Mouse (Mus musculus) liver, embryonic 13.5 days (tissue): ENCODE measurements around the gene Rnaset2b. TPM values are rescaled to one million over a fixed set of nuclear protein-coding genes. Genes with fewer than 3 reads are reported as not detected.
"Not testable (repeated sequence)": the region's sequence is repeated elsewhere in the genome, so short reads cannot be mapped to it uniquely, and the experiment has no call there.

ENCODE experiments used
- ATAC-seq: fragments of 200-750 bp; cut with Nextera tagmentation; 2 replicates; pipeline ENCODE4 v1.8.0; 2017; ENCODE audit warnings: low read depth, mild to moderate bottlenecking, moderate number of reproducible peaks, moderate library complexity
- DNase-seq: peaks from one replicate; pipeline ENCODE4 v3.0.0; 2022
- H3K27ac ChIP-seq: fragments of 300-500 bp; sonication (generic); 2 replicates; pipeline ENCODE4 v1.5.1; 2015; ENCODE audit warnings: moderate library complexity, mild to moderate bottlenecking, inconsistent platforms
- H3K27me3 ChIP-seq: fragments of 300-500 bp; sonication (generic); 2 replicates; pipeline ENCODE4 v1.6.1; 2015; ENCODE audit warnings: mild to moderate bottlenecking, inconsistent platforms
- H3K36me3 ChIP-seq: fragments of 300-500 bp; sonication (generic); 2 replicates; pipeline ENCODE4 v1.6.1; 2015; ENCODE audit warnings: mild to moderate bottlenecking, inconsistent platforms
- H3K4me1 ChIP-seq: fragments of 300-500 bp; sonication (generic); replicated peaks from 2 replicates; pipeline ENCODE4 v1.6.1; 2015; ENCODE audit warnings: inconsistent platforms
- H3K4me2 ChIP-seq: fragments of 300-500 bp; sonication (generic); 2 replicates; pipeline ENCODE4 v1.6.1; 2015; ENCODE audit warnings: inconsistent platforms, mild to moderate bottlenecking, moderate library complexity
- H3K4me3 ChIP-seq: fragments of 300-500 bp; sonication (generic); replicated peaks from 2 replicates; pipeline ENCODE4 v1.5.1; 2015; ENCODE audit warnings: mild to moderate bottlenecking, inconsistent platforms
- H3K9ac ChIP-seq: fragments of 300-500 bp; sonication (generic); 2 replicates; pipeline ENCODE4 v1.6.1; 2015; ENCODE audit warnings: mild to moderate bottlenecking, inconsistent platforms
- H3K9me3 ChIP-seq: fragments of 300-500 bp; sonication (generic); replicated peaks from 2 replicates; pipeline ENCODE4 v1.6.1; 2016; ENCODE audit warnings: inconsistent platforms
- WGBS: fragments of 180-500 bp; shearing (Covaris S2); methylation state at CpG from one replicate; pipeline ENCODE4 v1.1.7; 2015; ENCODE audit not compliant: insufficient replicate concordance; 5-methylcytosine and 5-hydroxymethylcytosine counted together
- polyA plus RNA-seq: library from polyadenylated mRNA; unstranded; fragments of >200 nt; fragmentation: Nextera tagmentation; extraction: Ambion mirVana; gene quantifications from 2 replicates; pipeline ENCODE4 v1.2.1, GENCODE M21; 2015

Rnaset2b gene
- polyA plus RNA-seq, 1 experiment from 2014 or later: 107 TPM

- H3K27me3 ChIP-seq, H3K27ac ChIP-seq, DNase-seq, H3K4me3 ChIP-seq, H3K36me3 ChIP-seq, H3K4me2 ChIP-seq, H3K9me3 ChIP-seq, H3K9ac ChIP-seq, H3K4me1 ChIP-seq: not testable (repeated sequence)
- WGBS: no CpG with 5 or more reads among the region's 6 CpGs
- peak; percentile 34; the same call in 1 of the 2 replicates for ATAC-seq
Measured at GRCm38 (mm10) chr17:6995504-6995903, 25.1 kb downstream of the Rnaset2b start.

GRCm38 (mm10) chr17:6996826-6997225, 26.4 kb downstream of the Rnaset2b start:
- H3K9ac ChIP-seq, H3K9me3 ChIP-seq, H3K4me2 ChIP-seq, DNase-seq, H3K27ac ChIP-seq, H3K4me1 ChIP-seq, ATAC-seq, H3K4me3 ChIP-seq, H3K27me3 ChIP-seq, H3K36me3 ChIP-seq: not testable (repeated sequence)
- WGBS: 62% methylated on average over 8 of the region's 8 CpGs

GRCm38 (mm10) chr17:6997778-6998490, 27.5 kb downstream of the Rnaset2b start:
- ATAC-seq, H3K9me3 ChIP-seq, H3K9ac ChIP-seq, H3K36me3 ChIP-seq, DNase-seq, H3K4me2 ChIP-seq, H3K4me1 ChIP-seq, H3K27ac ChIP-seq, H3K4me3 ChIP-seq, H3K27me3 ChIP-seq: not testable (repeated sequence)
- WGBS: 70% methylated on average over 1 of the region's 7 CpGs

GRCm38 (mm10) chr17:7001790-7002585, 31.6 kb downstream of the Rnaset2b start:
- not testable (repeated sequence) for H3K4me3 ChIP-seq, H3K36me3 ChIP-seq, H3K27me3 ChIP-seq, DNase-seq, H3K27ac ChIP-seq, H3K9me3 ChIP-seq, H3K4me1 ChIP-seq, H3K9ac ChIP-seq, H3K4me2 ChIP-seq, ATAC-seq
- 71% methylated on average over 9 of the region's 12 CpGs for WGBS

GRCm38 (mm10) chr17:7003392-7003791, 33.0 kb downstream of the Rnaset2b start:
- not testable (repeated sequence) for H3K4me2 ChIP-seq, H3K4me3 ChIP-seq, H3K36me3 ChIP-seq, H3K27ac ChIP-seq, DNase-seq, H3K9me3 ChIP-seq, H3K27me3 ChIP-seq, H3K9ac ChIP-seq, H3K4me1 ChIP-seq, ATAC-seq
- no CpG with 5 or more reads among the region's 3 CpGs for WGBS

- not testable (repeated sequence) for H3K36me3 ChIP-seq, H3K9ac ChIP-seq, H3K9me3 ChIP-seq, H3K27ac ChIP-seq, DNase-seq, H3K4me3 ChIP-seq, ATAC-seq, H3K4me1 ChIP-seq, H3K27me3 ChIP-seq, H3K4me2 ChIP-seq
- WGBS: 33% methylated on average over 4 of the region's 4 CpGs
Measured at GRCm38 (mm10) chr17:7005646-7006045, 35.2 kb downstream of the Rnaset2b start.

- DNase-seq, H3K9ac ChIP-seq, H3K4me3 ChIP-seq, H3K27ac ChIP-seq, H3K36me3 ChIP-seq, H3K4me2 ChIP-seq, ATAC-seq, H3K27me3 ChIP-seq, H3K9me3 ChIP-seq, H3K4me1 ChIP-seq: not testable (repeated sequence)
Measured at GRCm38 (mm10) chr17:7008885-7009284, 38.5 kb downstream of the Rnaset2b start.

- H3K4me3 ChIP-seq, H3K27me3 ChIP-seq, H3K9me3 ChIP-seq, H3K36me3 ChIP-seq, H3K9ac ChIP-seq, H3K27ac ChIP-seq, H3K4me2 ChIP-seq, ATAC-seq, H3K4me1 ChIP-seq, DNase-seq: not testable (repeated sequence)
- no CpG with 5 or more reads among the region's 7 CpGs for WGBS
Measured at GRCm38 (mm10) chr17:7009440-7009839, 39.0 kb downstream of the Rnaset2b start.

- DNase-seq, H3K4me3 ChIP-seq, ATAC-seq, H3K9me3 ChIP-seq, H3K4me1 ChIP-seq, H3K27me3 ChIP-seq, H3K4me2 ChIP-seq, H3K27ac ChIP-seq, H3K9ac ChIP-seq, H3K36me3 ChIP-seq: not testable (repeated sequence)
- 16% methylated on average over 5 of the region's 9 CpGs for WGBS
Measured at GRCm38 (mm10) chr17:7009901-7010300, 39.5 kb downstream of the Rnaset2b start.

- ATAC-seq, H3K36me3 ChIP-seq: not testable (repeated sequence)
- WGBS: no CpG with 5 or more reads among the region's 1 CpGs
Measured at GRCm38 (mm10) chr17:7014190-7014589, 43.8 kb downstream of the Rnaset2b start.

GRCm38 (mm10) chr17:7025257-7025656, 54.8 kb downstream of the Rnaset2b start, which contains the start of gene Gm1604a:
Gene Gm1604a, plus strand, starts transcription at chr17:7025568.
- H3K4me1 ChIP-seq, H3K27me3 ChIP-seq, H3K4me3 ChIP-seq, H3K4me2 ChIP-seq, H3K27ac ChIP-seq, DNase-seq, H3K36me3 ChIP-seq, ATAC-seq, H3K9me3 ChIP-seq, H3K9ac ChIP-seq: not testable (repeated sequence)
- WGBS: 25% methylated on average over 8 of the region's 14 CpGs

More at GRCm38 (mm10) chr17:7014190-7014589, 43.8 kb downstream of the Rnaset2b start:
- not testable (repeated sequence) for H3K9me3 ChIP-seq, H3K27ac ChIP-seq, H3K4me3 ChIP-seq, H3K4me2 ChIP-seq, DNase-seq, H3K9ac ChIP-seq, H3K4me1 ChIP-seq, H3K27me3 ChIP-seq
